Mouse (Mus musculus): ENCODE results near the gene Gm11032. TPM values are rescaled to one million over a fixed set of nuclear protein-coding genes. Genes with fewer than 3 reads are reported as not detected.
A peak's percentile ranks its signal among the peaks of the same experiment; 100 is the strongest.
"Not testable (repeated sequence)": the region's sequence is repeated elsewhere in the genome, so short reads cannot be mapped to it uniquely, and the experiment has no call there.

Gm11032 gene
- total RNA-seq (2014; rRNA removed): not detected in 2 replicates
- not detected in 2 replicates for polyA plus RNA-seq (2015; fragmentation: Nextera tagmentation; extraction: Ambion mirVana)

DNA sequence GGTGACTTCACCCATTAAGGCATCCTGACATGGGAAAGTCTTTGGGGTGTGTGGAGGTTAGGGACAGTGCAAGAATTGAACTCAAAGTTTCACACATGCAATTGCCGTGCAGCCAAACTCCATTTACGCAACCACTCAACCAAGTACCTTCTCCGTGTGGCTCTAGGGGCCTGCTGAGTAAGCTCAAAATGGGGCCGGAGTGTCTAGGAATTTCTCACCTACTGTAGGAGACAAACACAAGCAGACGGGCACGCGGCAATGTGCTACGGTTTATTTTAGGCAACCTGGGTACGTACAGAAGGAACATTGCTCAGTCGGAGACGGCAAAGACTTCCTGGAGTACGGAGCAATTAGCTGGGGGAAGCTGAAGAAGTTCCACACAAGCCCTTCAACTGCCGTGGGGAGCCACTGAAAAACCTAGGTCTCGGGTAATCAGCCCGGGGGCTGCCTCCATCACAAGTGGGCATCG lies at the start of gene Gm11032:
TSS of gene Gm11032 (plus strand) at position 51 of the 469 bp plus-strand sequence.
- TF ChIP-seq CTCF (IDR thresholded peaks at IDR 0.05; ENCODE audit: low read depth): no peak
- H3K9ac ChIP-seq (replicated peaks; ENCODE audit: low read length): no peak within 1 kb of the TSS
- H3K36me3 ChIP-seq (ENCODE audit: insufficient read depth, low read length): no peaks in the 10 kb centered on the region
- DNase-seq (ENCODE audit: low spot score): no peak
- no peak for ATAC-seq
- 75% methylated on average over 16 of the region's 16 CpGs for WGBS
- no peaks in the 10 kb centered on the region for H3K9me3 ChIP-seq (ENCODE audit: low read length)
- no peak within 1 kb of the TSS for H3K4me2 ChIP-seq (ENCODE audit: low read depth, low read length)
- no peaks in the 10 kb centered on the region for H3K27me3 ChIP-seq (ENCODE audit: insufficient read depth, low read length)
- no peak within 1 kb of the TSS for H3K4me3 ChIP-seq (ENCODE audit: low read length)
- H3K4me1 ChIP-seq (ENCODE audit: insufficient read depth, low read length): no peaks in the 10 kb centered on the region
- no peak within 1 kb of the TSS for H3K27ac ChIP-seq

- H3K4me3 ChIP-seq (ENCODE audit: low read length): no peak overlapping the region
- DNase-seq (ENCODE audit: low spot score): no peak
- no peak for TF ChIP-seq CTCF (IDR thresholded peaks at IDR 0.05; ENCODE audit: low read depth)
- no peak for ATAC-seq
- H3K36me3 ChIP-seq (ENCODE audit: insufficient read depth, low read length): no peaks in the 10 kb centered on the region
- WGBS: 71% methylated on average over 4 of the region's 4 CpGs
- no peaks in the 10 kb centered on the region for H3K27me3 ChIP-seq (ENCODE audit: insufficient read depth, low read length)
- no peaks in the 10 kb centered on the region for H3K9me3 ChIP-seq (ENCODE audit: low read length)
- no peak overlapping the region for H3K4me2 ChIP-seq (ENCODE audit: low read depth, low read length)
- H3K4me1 ChIP-seq (ENCODE audit: insufficient read depth, low read length): no peaks in the 10 kb centered on the region
- H3K27ac ChIP-seq: no peak overlapping the region
- no peak overlapping the region for H3K9ac ChIP-seq (replicated peaks; ENCODE audit: low read length)
These were observed 48.4 kb upstream of the Gm11032 start for GRCm38 (mm10) chr11:4571491-4571901.

- H3K4me2 ChIP-seq (ENCODE audit: low read depth, low read length); H3K36me3 ChIP-seq (ENCODE audit: insufficient read depth, low read length); DNase-seq (ENCODE audit: low spot score); H3K9me3 ChIP-seq (ENCODE audit: low read length); ATAC-seq; H3K4me1 ChIP-seq (ENCODE audit: insufficient read depth, low read length); H3K27ac ChIP-seq; H3K27me3 ChIP-seq (ENCODE audit: insufficient read depth, low read length); H3K9ac ChIP-seq (replicated peaks; ENCODE audit: low read length); H3K4me3 ChIP-seq (ENCODE audit: low read length): not testable (repeated sequence)
- 91% methylated on average over 2 of the region's 2 CpGs for WGBS
These were observed 43.7 kb upstream of the Gm11032 start for GRCm38 (mm10) chr11:4576090-4576732.

DNA sequence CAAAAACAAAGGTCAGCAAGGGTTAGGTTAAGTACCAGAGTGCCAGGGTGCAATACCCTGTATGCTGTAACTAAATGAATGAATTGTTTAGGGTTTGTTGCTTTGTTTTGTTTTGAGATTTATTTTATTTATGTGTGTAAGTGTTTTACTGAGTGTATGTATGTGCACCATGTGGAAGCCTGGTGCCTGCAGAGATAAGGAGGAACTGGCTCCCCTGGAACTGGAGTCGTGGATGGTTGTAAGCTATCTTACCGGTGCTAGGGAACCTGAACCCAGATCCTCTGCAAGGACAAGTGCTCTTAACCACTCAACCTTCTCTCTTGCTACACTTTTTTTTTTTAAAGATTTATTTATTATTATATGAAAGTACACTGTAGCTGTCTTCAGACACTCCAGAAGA lies 42.8 kb upstream of the Gm11032 start:
- H3K27me3 ChIP-seq (ENCODE audit: insufficient read depth, low read length): no peaks in the 10 kb centered on the region
- no peak overlapping the region for H3K4me2 ChIP-seq (ENCODE audit: low read depth, low read length)
- no peaks in the 10 kb centered on the region for H3K9me3 ChIP-seq (ENCODE audit: low read length)
- no peaks in the 10 kb centered on the region for H3K4me1 ChIP-seq (ENCODE audit: insufficient read depth, low read length)
- no peak overlapping the region for H3K9ac ChIP-seq (replicated peaks; ENCODE audit: low read length)
- H3K4me3 ChIP-seq (ENCODE audit: low read length): no peak overlapping the region
- no peak for TF ChIP-seq CTCF (IDR thresholded peaks at IDR 0.05; ENCODE audit: low read depth)
- 91% methylated on average over 2 of the region's 2 CpGs for WGBS
- DNase-seq (ENCODE audit: low spot score) (no peak), ATAC-seq (no peak)
- no peaks in the 10 kb centered on the region for H3K36me3 ChIP-seq (ENCODE audit: insufficient read depth, low read length)
- H3K27ac ChIP-seq: no peak overlapping the region

DNA sequence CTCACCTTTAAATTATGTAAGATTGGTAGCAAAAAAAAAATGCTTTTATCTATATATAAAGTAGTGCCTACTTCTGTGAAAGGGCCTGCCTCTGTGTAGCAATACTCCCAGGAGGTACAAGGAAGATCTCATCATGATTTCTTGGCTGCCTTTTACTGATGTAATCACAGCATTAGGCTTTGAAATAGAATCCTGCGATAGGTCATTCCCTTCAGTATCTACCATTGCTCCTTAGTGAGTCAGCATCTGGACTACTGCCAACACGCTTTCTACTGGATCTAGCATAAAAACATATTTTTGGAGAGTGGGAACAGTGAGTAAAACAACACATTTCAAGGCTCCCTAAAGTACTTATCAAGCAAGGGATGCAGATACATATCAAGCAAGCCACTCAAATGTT lies 41.2 kb upstream of the Gm11032 start:
- no peak for TF ChIP-seq CTCF (IDR thresholded peaks at IDR 0.05; ENCODE audit: low read depth)
- DNase-seq (ENCODE audit: low spot score) (peak; percentile 28), ATAC-seq (no peak)
- Histone ChIP-seq H3K9ac (replicated peaks; ENCODE audit: low read length) (no peak overlapping the region), H3K27me3 (ENCODE audit: insufficient read depth, low read length) (no peaks in the 10 kb centered on the region), H3K27ac (no peak overlapping the region), H3K4me1 (ENCODE audit: insufficient read depth, low read length) (no peaks in the 10 kb centered on the region), H3K4me2 (ENCODE audit: low read depth, low read length) (no peak overlapping the region), H3K9me3 (ENCODE audit: low read length) (no peaks in the 10 kb centered on the region), H3K36me3 (ENCODE audit: insufficient read depth, low read length) (no peaks in the 10 kb centered on the region), H3K4me3 (ENCODE audit: low read length) (no peak overlapping the region)
- WGBS: 75% methylated on average over 2 of the region's 2 CpGs

- H3K27ac ChIP-seq: no peak overlapping the region
- H3K4me1 ChIP-seq (ENCODE audit: insufficient read depth, low read length): peaks cover 8% of the 10 kb centered on the region
- 83% methylated on average over 4 of the region's 4 CpGs for WGBS
These were observed 28.1 kb upstream of the Gm11032 start for GRCm38 (mm10) chr11:4591811-4592210.

DNA sequence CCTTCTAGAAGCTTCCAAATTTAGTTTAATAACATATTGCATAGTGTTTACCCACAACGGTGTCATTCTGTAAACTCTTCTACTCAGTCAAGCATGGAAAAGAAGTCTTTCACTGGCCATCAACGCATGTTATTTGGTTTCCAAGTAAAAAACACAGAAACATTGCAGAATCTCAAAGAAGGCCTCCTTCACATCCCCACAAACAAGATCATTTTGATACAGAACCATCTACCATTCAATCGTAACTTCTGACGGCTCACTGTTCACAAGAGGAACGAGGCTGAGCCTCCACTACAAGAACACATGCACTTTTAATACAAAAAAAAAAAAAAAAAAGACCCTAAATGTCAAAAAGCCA lies 26.4 kb upstream of the Gm11032 start:
- peak overlapping the region; percentile 94 for H3K4me3 ChIP-seq (ENCODE audit: low read length)
- TF ChIP-seq CTCF (IDR thresholded peaks at IDR 0.05; ENCODE audit: low read depth): no peak
- no peaks in the 10 kb centered on the region for H3K9me3 ChIP-seq (ENCODE audit: low read length)
- 14% methylated on average over 5 of the region's 5 CpGs for WGBS
- no peaks in the 10 kb centered on the region for H3K27me3 ChIP-seq (ENCODE audit: insufficient read depth, low read length)
- DNase-seq (ENCODE audit: low spot score) (no peak), ATAC-seq (no peak)
- H3K4me2 ChIP-seq (ENCODE audit: low read depth, low read length): peak overlapping the region; percentile 58
- H3K4me1 ChIP-seq (ENCODE audit: insufficient read depth, low read length): peaks cover 8% of the 10 kb centered on the region
- H3K9ac ChIP-seq (replicated peaks; ENCODE audit: low read length): peak overlapping the region; percentile 92; the same call in 1 of the 2 replicates
- H3K36me3 ChIP-seq (ENCODE audit: insufficient read depth, low read length): no peaks in the 10 kb centered on the region
- no peak overlapping the region for H3K27ac ChIP-seq

More at GRCm38 (mm10) chr11:4591811-4592210, 28.1 kb upstream of the Gm11032 start:
- Histone ChIP-seq H3K27me3 (ENCODE audit: insufficient read depth, low read length) (no peaks in the 10 kb centered on the region), H3K4me3 (ENCODE audit: low read length) (no peak overlapping the region), H3K9me3 (ENCODE audit: low read length) (no peaks in the 10 kb centered on the region), H3K4me2 (ENCODE audit: low read depth, low read length) (no peak overlapping the region), H3K9ac (replicated peaks; ENCODE audit: low read length) (no peak overlapping the region), H3K36me3 (ENCODE audit: insufficient read depth, low read length) (no peaks in the 10 kb centered on the region)
- no peak for TF ChIP-seq CTCF (IDR thresholded peaks at IDR 0.05; ENCODE audit: low read depth)
- DNase-seq (ENCODE audit: low spot score): no peak
- ATAC-seq: no peak
